In genomic region chr2:153499154-153499553, GRCm38 (mm10) we compare ENCODE assay signal across 12 mouse cellular contexts. TPM values are rescaled to one million over a fixed set of nuclear protein-coding genes. Genes with fewer than 3 reads are reported as not detected.
DNase-seq lines count a peak whose midpoint lies in the region; ATAC-seq and TF ChIP-seq lines count a peak whose summit lies in the region.
"Had no signal": no experiment of that assay in that cellular context is flagged by ENCODE, and none has a peak within 500 bp of the region (broad histone marks: within the 10 kb centered on the region; RNA-seq: fewer than 3 reads in every experiment).

No protein-coding gene starts in this region.

- H3K9me3 ChIP-seq in lung, embryonic 14.5 days (ENCODE audit: low read depth, low read length) = no peaks in the 10 kb centered on the region
- no peaks in the 10 kb centered on the region for H3K9me3 ChIP-seq in limb, embryonic 10.5 days (replicated peaks)
- H3K9me3 ChIP-seq in forebrain, embryonic 10.5 days = no peaks in the 10 kb centered on the region
- H3K9me3 ChIP-seq: limb, embryonic 12.5 days had no signal

- H3K27me3 ChIP-seq in lung, embryonic 14.5 days (ENCODE audit: insufficient read depth, low read length) = no peaks in the 10 kb centered on the region
- no peaks in the 10 kb centered on the region for H3K27me3 ChIP-seq in splenic B cell, adult 2 months (ENCODE audit: control insufficient read depth, insufficient read depth, low read length, poor library complexity, severe bottlenecking)
- no peaks in the 10 kb centered on the region for H3K27me3 ChIP-seq in limb, embryonic 10.5 days (ENCODE audit: low read depth, poor library complexity, severe bottlenecking)
- H3K27me3 ChIP-seq in forebrain, embryonic 10.5 days (ENCODE audit: poor library complexity, severe bottlenecking) = peaks cover 57% of the 10 kb centered on the region

- WGBS in lung, embryonic 14.5 days = 49% methylated on average over 4 of the region's 4 CpGs
- 61% methylated on average over 4 of the region's 4 CpGs for whole genome bisulfite sequencing in limb, embryonic 10.5 days
- WGBS in forebrain, embryonic 10.5 days = 68% methylated on average over 4 of the region's 4 CpGs

- no peak overlapping the region for H3K4me3 ChIP-seq in lung, embryonic 14.5 days (ENCODE audit: low read depth, low read length)
- H3K4me3 ChIP-seq in limb, embryonic 10.5 days = no peak overlapping the region
- H3K4me3 ChIP-seq in forebrain, embryonic 10.5 days = no peak overlapping the region
- H3K4me3 ChIP-seq: limb, embryonic 12.5 days had no signal

- no peaks in the 10 kb centered on the region for H3K36me3 ChIP-seq in lung, embryonic 14.5 days (ENCODE audit: insufficient read depth)
- no peaks in the 10 kb centered on the region for H3K36me3 ChIP-seq in splenic B cell, adult 2 months (ENCODE audit: control insufficient read depth, insufficient read depth, low read length, poor library complexity, severe bottlenecking)
- no peaks in the 10 kb centered on the region for H3K36me3 ChIP-seq in limb, embryonic 10.5 days
- no peaks in the 10 kb centered on the region for H3K36me3 ChIP-seq in forebrain, embryonic 10.5 days (replicated peaks)
- H3K36me3 ChIP-seq: limb, embryonic 12.5 days had no signal

- no peak overlapping the region for H3K4me2 ChIP-seq in lung, embryonic 14.5 days
- H3K4me2 ChIP-seq: limb, embryonic 12.5 days had no signal

- peak; percentile 54; the same call in 1 of the 2 replicates for TF ChIP-seq CTCF in lung, embryonic 14.5 days (IDR thresholded peaks at IDR 0.05; ENCODE audit: low read depth)

- ATAC-seq in lung, embryonic 14.5 days (ENCODE audit: insufficient read depth) = no peak
- ATAC-seq: intestine, embryonic 16.5 days had no signal

- H3K4me1 ChIP-seq in lung, embryonic 14.5 days (ENCODE audit: insufficient read depth) = peaks cover 17% of the 10 kb centered on the region
- peaks cover 33% of the 10 kb centered on the region for H3K4me1 ChIP-seq in limb, embryonic 10.5 days
- peaks cover 51% of the 10 kb centered on the region for H3K4me1 ChIP-seq in forebrain, embryonic 10.5 days

- peak; percentile 48 for DNase-seq in embryo, embryonic 10.5 days (ENCODE audit: low spot score)
- no peak for DNase-seq in embryo, embryonic 9.5 days (ENCODE audit: extremely low spot score)
- peak; percentile 64 for DNase-seq in lung, embryonic 14.5 days
- no peak for DNase-seq in lung, adult 18-20 months
- DNase-seq in cerebellum, adult 8-10 months = peak; percentile 60
- DNase-seq in splenic B cell, adult 2 months (ENCODE audit: low read depth, low spot score) = peak; percentile 41
- DNase-seq in limb, embryonic 10.5 days (ENCODE audit: low spot score) = no peak
- no peak for DNase-seq in forebrain, embryonic 10.5 days (ENCODE audit: extremely low spot score, low spot score)
- DNase-seq: gastrocnemius, postnatal 36 days; right cerebral cortex, postnatal 14 days had no signal

- no peak overlapping the region for H3K9ac ChIP-seq in lung, embryonic 14.5 days
- H3K9ac ChIP-seq: limb, embryonic 12.5 days had no signal

- H3K27ac ChIP-seq in lung, embryonic 14.5 days (ENCODE audit: low read depth) = no peak overlapping the region
- no peak overlapping the region for H3K27ac ChIP-seq in limb, embryonic 10.5 days
- H3K27ac ChIP-seq in forebrain, embryonic 10.5 days = no peak overlapping the region
- H3K27ac ChIP-seq: limb, embryonic 12.5 days had no signal

RNA-seq across cellular contexts. Expression of gene 4930404H24Rik, which starts 6.6 kb away (rescaled TPM):
- not detected in 2 replicates for polyA plus RNA-seq in lung, embryonic 14.5 days (2014; fragmentation: Nextera tagmentation; extraction: Ambion mirVana)
- polyA plus RNA-seq in limb, embryonic 10.5 days (2016; fragmentation: Nextera tagmentation; extraction: Ambion mirVana) = not detected in 2 replicates
- not detected in 2 replicates for polyA plus RNA-seq in forebrain, embryonic 10.5 days (2016; fragmentation: Nextera tagmentation; extraction: Ambion mirVana)
- polyA plus RNA-seq: intestine, embryonic 16.5 days; limb, embryonic 12.5 days had no signal

RNA-seq across cellular contexts. Expression of gene Nol4l, which starts 30.6 kb away (rescaled TPM):
- polyA plus RNA-seq in lung, embryonic 14.5 days (2014; fragmentation: Nextera tagmentation; extraction: Ambion mirVana) = 13.6 and 13.9 TPM in 2 replicates
- polyA plus RNA-seq in limb, embryonic 10.5 days (2016; fragmentation: Nextera tagmentation; extraction: Ambion mirVana) = 15.8 and 17.2 TPM in 2 replicates
- 11.7 and 12.3 TPM in 2 replicates for polyA plus RNA-seq in forebrain, embryonic 10.5 days (2016; fragmentation: Nextera tagmentation; extraction: Ambion mirVana)

Comparison
In these comparisons a context has a peak if more than half of its experiments do, and no peak if none do; other contexts are left out.
1. DNase-seq: peak in embryo, embryonic 10.5 days (single experiment), lung, embryonic 14.5 days (single experiment), cerebellum, adult 8-10 months (single experiment) and splenic B cell, adult 2 months (single experiment); none in embryo, embryonic 9.5 days (single experiment), lung, adult 18-20 months (0 of 2), limb, embryonic 10.5 days (single experiment) and forebrain, embryonic 10.5 days (single experiment).